20 mouse cellular contexts compared by ENCODE assay signal in genomic region chr4:41065196-41065595, GRCm38 (mm10). TPM values are rescaled to one million over a fixed set of nuclear protein-coding genes. Genes with fewer than 3 reads are reported as not detected.
"Had no signal": no experiment of that assay in that cellular context is flagged by ENCODE, and none has a peak within 500 bp of the region (broad histone marks: within the 10 kb centered on the region; RNA-seq: fewer than 3 reads in every experiment).

No protein-coding gene starts in this region.

- DNase-seq: kidney, adult 18-20 months; kidney, postnatal 10 days; kidney, postnatal 4 days; liver; liver, embryonic 13.5 days; liver, postnatal 0 days; lung, postnatal 10 days; midbrain, embryonic 14.5 days; right cerebral cortex, adult 18-20 months; right cerebral cortex, postnatal 25 days; thymus, postnatal 36 days had no signal

- H3K27ac ChIP-seq: intestine, embryonic 15.5 days; layer of hippocampus, adult 2 months; liver, embryonic 13.5 days; midbrain, embryonic 10.5 days; neural tube, embryonic 15.5 days had no signal

- H3K9me3 ChIP-seq: intestine, embryonic 15.5 days; liver, embryonic 13.5 days; midbrain, embryonic 10.5 days; neural tube, embryonic 15.5 days had no signal

- H3K27me3 ChIP-seq: intestine, embryonic 15.5 days; neural tube, embryonic 15.5 days had no signal

- H3K36me3 ChIP-seq: intestine, embryonic 15.5 days; liver, embryonic 13.5 days; midbrain, embryonic 10.5 days; neural tube, embryonic 15.5 days had no signal

- ATAC-seq: intestine, embryonic 15.5 days; liver, postnatal 0 days had no signal

- H3K9ac ChIP-seq: intestine, embryonic 15.5 days; liver, embryonic 13.5 days; liver, postnatal 0 days; neural tube, embryonic 15.5 days had no signal

- H3K4me1 ChIP-seq: intestine, embryonic 15.5 days; neural tube, embryonic 15.5 days had no signal

- H3K4me2 ChIP-seq: intestine, embryonic 15.5 days; neural tube, embryonic 15.5 days had no signal

- H3K4me3 ChIP-seq: intestine, embryonic 15.5 days; layer of hippocampus, adult 2 months; liver, embryonic 13.5 days; midbrain, embryonic 10.5 days; myocyte; neural tube, embryonic 15.5 days had no signal

RNA-seq across cellular contexts. Expression of gene Aqp7, which starts 17.3 kb away (rescaled TPM):
- total RNA-seq: left cerebral cortex, postnatal 10 days; megakaryocyte progenitor cell, adult 5-6 weeks had no signal
- polyA plus RNA-seq: limb, embryonic 11.5 days; myocyte; neural tube, embryonic 11.5 days; neural tube, embryonic 15.5 days had no signal

RNA-seq across cellular contexts. Expression of gene Aqp3, which starts 32.8 kb away (rescaled TPM):
- total RNA-seq: layer of hippocampus, adult 2 months; left cerebral cortex, postnatal 10 days; megakaryocyte progenitor cell, adult 5-6 weeks had no signal
- polyA plus RNA-seq: midbrain, embryonic 14.5 days; myocyte; neural tube, embryonic 15.5 days had no signal
